Mouse (Mus musculus) urinary bladder, postnatal 4 days (tissue): ENCODE measurements around the gene Lmtk2.
A peak's percentile ranks its signal among the peaks of the same experiment; 100 is the strongest.

ENCODE experiments used
- DNase-seq, 2 experiments: peaks; one replicate each; pipeline ENCODE4 v3.0.0; 2021 to 2022; ENCODE audit warnings: low spot score in 2 of 2

Gene Lmtk2

GRCm38 (mm10) chr5:144178216-144178615, 78.0 kb downstream of the Lmtk2 start:
- no peak for DNase-seq

DNA sequence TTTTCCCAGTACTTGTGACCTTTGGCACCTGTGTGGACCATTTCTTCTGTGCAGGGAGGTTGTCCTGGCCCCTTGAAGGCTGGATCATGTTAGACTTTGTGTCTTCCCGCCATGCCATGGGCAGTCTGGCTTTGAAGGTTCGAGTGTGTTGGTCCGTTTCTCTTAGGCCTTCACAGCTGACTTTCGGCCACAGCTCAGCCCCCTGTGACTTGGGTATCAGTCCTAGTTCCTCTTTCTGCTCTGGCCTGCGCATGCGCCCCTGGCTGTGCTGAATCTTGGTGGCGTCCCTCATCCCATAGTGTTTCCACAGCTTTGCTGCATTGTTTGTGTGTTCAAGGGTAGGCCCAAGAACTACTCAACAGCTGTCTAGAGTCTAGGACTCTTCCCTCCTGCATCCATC, 81.0 kb downstream of the Lmtk2 start:
- DNase-seq, result no peak

- no peak for DNase-seq
These were observed 82.5 kb downstream of the Lmtk2 start for GRCm38 (mm10) chr5:144182542-144183247.

DNA sequence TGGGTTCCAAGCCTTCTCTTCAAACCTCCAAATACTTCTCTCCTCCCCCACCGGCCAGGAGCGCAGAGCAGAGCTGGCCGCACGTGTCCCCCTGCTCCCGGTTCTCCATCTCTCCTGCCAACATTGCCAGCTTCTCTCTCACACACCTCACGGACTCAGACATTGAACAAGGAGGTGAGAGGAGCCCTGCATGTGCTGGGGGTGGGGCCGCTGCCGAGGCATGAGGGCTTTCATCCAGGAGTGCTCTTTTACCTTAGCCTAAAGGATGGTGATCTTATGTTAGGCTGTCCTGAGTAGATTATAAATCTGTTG, 83.0 kb downstream of the Lmtk2 start:
- no peak for DNase-seq

DNA sequence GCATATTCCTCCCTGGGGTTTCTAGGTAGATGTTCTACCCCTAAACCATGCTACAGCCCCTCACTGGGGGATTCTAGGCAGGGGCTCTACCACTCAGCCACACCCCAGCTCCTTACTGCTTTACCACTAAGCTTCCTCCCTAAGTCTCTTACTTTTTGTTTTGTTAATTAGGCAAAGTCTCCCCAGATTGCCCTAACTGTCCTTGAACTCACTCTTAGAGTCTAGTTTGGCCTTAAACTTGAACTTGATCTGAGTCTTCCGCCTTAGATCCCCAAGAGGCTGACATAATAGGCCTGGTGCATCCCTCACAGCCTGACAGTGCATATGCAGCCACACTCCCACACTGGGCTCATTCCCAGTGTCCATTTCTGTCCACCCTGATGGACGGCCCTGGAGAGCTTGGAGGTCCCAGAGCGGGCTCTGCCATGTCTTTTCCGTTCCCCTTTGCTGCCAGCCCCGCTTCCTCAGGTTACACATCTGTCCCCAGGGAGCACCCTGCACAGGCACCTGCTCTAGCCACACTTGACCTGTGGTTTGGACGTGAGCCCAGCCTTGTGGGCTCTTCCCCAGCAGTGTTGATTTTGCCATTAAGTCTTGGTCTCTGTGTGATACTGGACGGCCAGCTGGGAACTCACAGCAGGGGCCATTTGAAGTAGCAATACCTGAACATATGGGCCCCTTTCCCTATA, 83.6 kb downstream of the Lmtk2 start:
- DNase-seq, result no peak

- no peak for DNase-seq
These were observed 84.3 kb downstream of the Lmtk2 start for GRCm38 (mm10) chr5:144184350-144185045.

DNA sequence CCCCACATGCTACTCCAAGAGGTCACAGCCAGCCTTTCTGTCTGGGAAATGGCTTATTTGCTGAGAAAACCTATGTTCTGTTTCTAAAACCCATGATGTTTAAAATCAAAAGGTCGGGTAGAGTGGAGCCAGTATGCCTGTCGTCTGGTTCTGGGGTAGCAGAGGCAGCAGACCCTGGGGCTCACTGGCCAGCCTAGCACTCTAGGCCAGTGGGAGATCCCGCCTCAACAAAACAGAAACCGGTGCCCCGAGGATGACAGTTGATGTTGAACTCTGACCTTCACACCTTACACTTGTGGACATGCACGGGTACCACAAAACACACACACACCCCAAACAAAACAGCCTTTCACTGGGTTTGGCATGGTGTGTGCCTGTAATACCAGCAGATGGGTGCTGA, 88.2 kb downstream of the Lmtk2 start:
- no peak for DNase-seq

GRCm38 (mm10) chr5:144189327-144189726, 89.1 kb downstream of the Lmtk2 start:
- DNase-seq, result no peak

- no peak for DNase-seq
These were observed 89.8 kb downstream of the Lmtk2 start, which contains the start of gene Bhlha15 for GRCm38 (mm10) chr5:144189950-144190583. TSS of gene Bhlha15 (plus strand) at chr5:144190286.

- no peak for DNase-seq
These were observed 90.8 kb downstream of the Lmtk2 start for GRCm38 (mm10) chr5:144191026-144191425.

DNA sequence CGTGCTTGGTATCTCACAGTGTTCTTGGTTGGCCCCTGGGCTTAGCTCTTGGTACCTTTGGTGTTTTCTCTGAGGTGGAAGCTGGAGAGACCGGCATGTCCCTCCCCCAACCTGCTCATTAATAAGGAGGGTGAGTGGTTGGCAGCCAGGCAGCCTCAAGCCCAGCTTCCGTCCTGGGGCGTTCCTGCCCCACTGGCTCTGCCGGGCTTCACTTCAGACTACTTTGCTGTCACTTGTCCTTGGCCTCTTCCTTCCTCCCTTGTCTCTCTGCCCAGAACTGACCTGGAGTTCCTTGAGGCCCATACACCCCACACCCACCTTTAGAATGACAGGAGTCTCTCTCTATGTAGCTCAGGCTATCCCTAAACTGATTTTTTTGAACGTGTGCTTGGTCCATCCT, 92.4 kb downstream of the Lmtk2 start:
- DNase-seq, result no peak

- DNase-seq, result no peak
These were observed 94.2 kb downstream of the Lmtk2 start for GRCm38 (mm10) chr5:144194416-144194815.

DNA sequence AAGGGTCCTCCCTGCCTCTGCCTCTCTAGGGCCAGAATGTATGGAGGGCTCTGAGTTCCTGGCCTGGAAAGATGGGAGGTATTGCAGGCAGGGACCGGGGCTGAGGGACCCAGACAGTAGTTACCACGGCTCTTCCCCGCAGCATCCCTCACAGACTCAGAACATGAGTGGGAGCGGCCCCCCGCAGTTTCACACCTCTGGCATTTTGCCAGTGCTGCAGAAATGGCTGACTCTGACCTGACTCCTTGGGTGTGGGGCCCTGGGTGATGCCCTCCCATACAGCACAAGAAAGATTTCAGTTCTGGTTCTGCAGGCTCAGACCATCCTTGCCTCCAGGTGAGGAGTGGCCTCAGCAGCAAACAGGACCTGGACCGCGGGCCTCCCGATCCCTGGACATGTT, 95.3 kb downstream of the Lmtk2 start:
- DNase-seq, result no peak

DNA sequence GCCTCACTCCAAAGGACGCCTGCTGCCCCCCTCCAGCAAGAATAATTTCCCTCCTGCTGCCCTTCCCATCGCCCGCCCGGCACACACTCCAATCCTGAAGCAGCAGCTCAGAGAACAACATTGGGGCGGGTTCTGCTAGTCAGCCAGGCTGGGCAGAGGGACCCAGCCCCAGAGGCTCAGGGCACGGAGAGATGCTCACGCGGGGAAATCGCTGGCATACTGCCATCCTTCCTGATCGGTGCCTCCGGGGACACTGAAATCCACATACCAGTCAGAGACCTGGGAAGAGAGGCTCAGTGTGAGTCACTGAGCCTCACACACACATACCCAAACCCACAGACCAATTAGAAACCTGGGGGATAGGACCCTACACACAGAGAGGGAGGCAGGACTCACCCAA, 100.4 kb downstream of the Lmtk2 start:
- DNase-seq, result no peak

- no peak for DNase-seq
These were observed 102.2 kb downstream of the Lmtk2 start for GRCm38 (mm10) chr5:144202430-144202829.

GRCm38 (mm10) chr5:144203398-144203959, 103.2 kb downstream of the Lmtk2 start:
- DNase-seq, result no peak

DNA sequence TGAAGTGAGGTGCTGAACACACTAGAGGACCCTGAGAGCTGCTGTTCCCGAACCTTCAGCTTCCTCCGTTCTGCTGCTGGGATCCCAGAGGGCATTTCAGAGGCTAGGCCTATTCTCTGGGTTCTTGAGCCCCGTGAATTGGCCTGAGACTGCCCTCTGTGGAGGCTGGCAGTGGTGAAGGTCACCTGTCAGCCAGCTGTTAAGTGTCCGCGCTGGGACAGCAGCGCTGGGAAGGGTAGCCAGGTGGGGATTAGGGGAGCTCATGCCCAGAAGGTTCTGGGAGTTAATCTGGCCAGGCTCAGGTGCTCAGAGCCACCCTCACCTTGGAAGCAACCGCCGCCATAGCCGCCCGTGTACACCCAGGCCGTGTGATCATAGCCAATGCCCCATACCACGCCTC, 104.1 kb downstream of the Lmtk2 start:
- no peak for DNase-seq

- DNase-seq, result no peak
These were observed 104.7 kb downstream of the Lmtk2 start for GRCm38 (mm10) chr5:144204911-144205310.

DNA sequence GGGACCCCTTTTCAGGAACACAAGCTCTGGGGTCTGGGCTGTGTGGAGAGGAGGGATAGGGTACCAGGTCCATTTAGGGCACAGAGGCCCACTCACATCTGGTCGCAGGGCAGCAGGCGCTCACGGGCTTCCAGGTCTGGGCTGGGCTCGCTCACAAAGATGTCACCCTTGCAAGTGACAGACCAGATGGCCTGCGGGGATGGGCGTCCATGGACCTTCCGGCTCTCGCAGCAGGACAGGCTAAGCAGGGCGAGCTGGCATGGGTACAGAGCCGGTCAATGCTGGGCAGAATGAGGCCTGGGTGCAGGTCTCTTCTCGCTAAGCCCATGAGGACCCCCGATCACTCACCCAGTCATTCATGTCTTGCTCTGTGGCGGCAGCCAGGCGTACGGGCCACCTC, 105.8 kb downstream of the Lmtk2 start:
- DNase-seq, result no peak

DNA sequence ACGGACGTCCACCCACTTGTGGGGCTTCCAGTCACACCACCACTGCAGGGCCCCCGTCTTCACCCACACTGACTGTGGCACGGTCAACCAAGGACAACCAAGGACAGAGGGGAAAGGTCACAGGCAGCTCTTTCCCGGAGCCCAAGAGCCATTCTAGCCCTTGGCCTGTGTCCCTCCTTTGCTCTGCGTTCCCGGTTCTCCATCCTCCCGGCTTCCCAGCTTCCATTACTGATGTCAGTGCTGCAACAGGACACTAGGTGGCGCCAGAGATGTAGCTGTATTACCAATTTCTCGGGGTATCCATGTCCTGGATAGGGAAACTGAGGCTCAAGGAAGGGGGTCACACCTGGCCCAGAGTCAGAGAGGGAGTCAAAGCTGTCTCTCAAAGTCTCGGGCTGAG, 107.2 kb downstream of the Lmtk2 start:
- DNase-seq, result no peak

DNA sequence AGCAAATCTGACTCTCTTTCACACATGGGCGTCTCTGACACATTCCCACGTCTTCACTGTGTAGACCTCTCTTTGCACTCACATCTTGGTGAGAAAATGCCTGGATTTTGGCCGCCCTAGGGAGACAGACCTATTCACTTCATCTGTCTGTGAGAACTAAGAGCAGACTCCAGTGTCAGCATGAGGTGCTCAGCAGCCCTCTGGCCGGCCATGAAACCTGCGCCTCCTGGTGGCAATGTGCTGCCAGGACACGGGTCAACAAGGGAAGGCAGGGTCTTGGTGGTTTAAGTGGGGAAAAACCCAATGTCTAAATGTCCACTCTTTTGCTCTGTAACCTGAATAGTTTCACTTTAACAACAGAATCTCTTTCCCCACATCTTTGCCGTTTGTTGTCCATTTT, 114.2 kb downstream of the Lmtk2 start:
- DNase-seq, result peak; percentile 43 to 61

DNA sequence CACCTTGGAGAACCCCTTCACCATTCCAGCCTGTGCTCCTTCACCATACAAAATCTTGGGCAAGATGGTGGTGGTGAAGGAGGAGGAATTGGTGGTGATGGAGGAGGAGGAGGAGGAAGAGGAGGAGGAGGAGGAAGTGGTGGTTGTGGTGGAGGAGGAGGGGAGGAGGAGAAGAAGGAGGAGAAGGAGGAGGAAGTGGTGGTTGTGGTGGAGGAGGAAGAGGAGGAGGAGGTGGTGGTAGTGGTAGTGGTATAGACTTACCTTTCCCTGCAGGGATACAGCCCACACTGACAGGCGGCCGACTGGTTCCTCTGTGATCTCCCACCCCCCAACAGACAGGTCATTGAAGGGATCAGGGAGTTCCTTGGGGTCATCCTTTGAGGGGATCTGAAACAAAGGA, 115.8 kb downstream of the Lmtk2 start:
- DNase-seq, result no peak
